8 mouse cellular contexts compared by ENCODE assay signal in the genomic region with DNA sequence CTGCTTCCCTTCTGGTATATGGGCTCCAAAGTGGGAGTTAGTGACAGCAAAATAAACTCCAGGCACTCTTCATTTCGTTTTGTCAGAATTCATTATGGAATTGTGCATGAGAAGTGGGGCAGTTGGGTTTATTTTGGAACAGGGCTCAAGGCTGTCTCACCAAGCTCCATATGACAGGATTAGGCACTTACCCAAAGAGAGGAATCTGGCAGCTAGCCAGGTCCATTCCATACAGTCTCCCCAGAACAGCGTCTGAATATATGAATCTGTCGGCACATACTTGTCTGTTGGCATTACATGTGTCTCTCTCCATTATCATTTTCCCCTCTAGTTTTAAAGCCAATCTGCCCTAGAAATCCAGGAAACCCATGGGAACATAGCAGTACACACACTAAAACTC.
DNase-seq lines count a peak whose midpoint lies in the region; ATAC-seq lines count a peak whose summit lies in the region.
"Had no signal": no experiment of that assay in that cellular context is flagged by ENCODE, and none has a peak within 500 bp of the region (broad histone marks: within the 10 kb centered on the region; RNA-seq: fewer than 3 reads in every experiment).

No protein-coding gene starts in this region.

- no peak for DNase-seq in limb, embryonic 10.5 days (ENCODE audit: low spot score)
- DNase-seq in cerebellum, adult 18-20 months, result peak; percentile 79
- DNase-seq in fibroblast of lung, adult 2 months (ENCODE audit: low read depth), result peak; percentile 52
- DNase-seq in right cerebral cortex, adult 2 months (ENCODE audit: low spot score in 2 of 2), result peak; percentile 47 to 57

- no peaks in the 10 kb centered on the region for H3K9me3 ChIP-seq in limb, embryonic 13.5 days
- no peaks in the 10 kb centered on the region for H3K9me3 ChIP-seq in limb, embryonic 10.5 days (replicated peaks)
- H3K9me3 ChIP-seq in kidney, embryonic 16.5 days (ENCODE audit: low read length), result no peaks in the 10 kb centered on the region
- H3K9me3 ChIP-seq: midbrain, embryonic 10.5 days had no signal

- no peak overlapping the region for H3K9ac ChIP-seq in limb, embryonic 13.5 days
- no peak overlapping the region for H3K9ac ChIP-seq in kidney, embryonic 16.5 days (replicated peaks; ENCODE audit: low read length)

- peaks cover 14% of the 10 kb centered on the region for H3K4me1 ChIP-seq in limb, embryonic 13.5 days
- no peaks in the 10 kb centered on the region for H3K4me1 ChIP-seq in limb, embryonic 10.5 days
- no peaks in the 10 kb centered on the region for H3K4me1 ChIP-seq in kidney, embryonic 16.5 days (ENCODE audit: insufficient read depth, low read length)
- H3K4me1 ChIP-seq: midbrain, embryonic 10.5 days had no signal

- no peaks in the 10 kb centered on the region for H3K27me3 ChIP-seq in limb, embryonic 13.5 days
- no peaks in the 10 kb centered on the region for H3K27me3 ChIP-seq in limb, embryonic 10.5 days (ENCODE audit: low read depth, poor library complexity, severe bottlenecking)
- H3K27me3 ChIP-seq in kidney, embryonic 16.5 days (ENCODE audit: insufficient read depth, low read length), result no peaks in the 10 kb centered on the region

- H3K27ac ChIP-seq in limb, embryonic 13.5 days, result no peak overlapping the region
- no peak overlapping the region for H3K27ac ChIP-seq in limb, embryonic 10.5 days
- no peak overlapping the region for H3K27ac ChIP-seq in kidney, embryonic 16.5 days (ENCODE audit: low read length)
- H3K27ac ChIP-seq: midbrain, embryonic 10.5 days had no signal

- H3K4me3 ChIP-seq in limb, embryonic 13.5 days, result no peak overlapping the region
- H3K4me3 ChIP-seq in limb, embryonic 10.5 days, result no peak overlapping the region
- no peak overlapping the region for H3K4me3 ChIP-seq in kidney, embryonic 16.5 days (ENCODE audit: low read length)
- H3K4me3 ChIP-seq: midbrain, embryonic 10.5 days had no signal

- peak; percentile 67; the same call in 1 of the 2 replicates for ATAC-seq in limb, embryonic 13.5 days (ENCODE audit: low FRiP score, low read depth)
- ATAC-seq in erythroblast, adult 5-6 weeks (replicated peaks; ENCODE audit: low FRiP score, poor library complexity, severe bottlenecking), result no peak
- ATAC-seq in kidney, embryonic 16.5 days (ENCODE audit: low FRiP score, low TSS enrichment), result no peak

- no peak overlapping the region for H3K4me2 ChIP-seq in limb, embryonic 13.5 days (replicated peaks)
- H3K4me2 ChIP-seq in kidney, embryonic 16.5 days (replicated peaks; ENCODE audit: low read depth, low read length), result no peak overlapping the region

- WGBS in limb, embryonic 13.5 days, result 29% methylated on average over 3 of the region's 3 CpGs
- WGBS in limb, embryonic 10.5 days, result 85% methylated on average over 3 of the region's 3 CpGs
- 52% methylated on average over 3 of the region's 3 CpGs for WGBS in kidney, embryonic 16.5 days

- H3K36me3 ChIP-seq in limb, embryonic 13.5 days, result no peaks in the 10 kb centered on the region
- H3K36me3 ChIP-seq in limb, embryonic 10.5 days, result no peaks in the 10 kb centered on the region
- no peaks in the 10 kb centered on the region for H3K36me3 ChIP-seq in kidney, embryonic 16.5 days (ENCODE audit: insufficient read depth, low read length)
- H3K36me3 ChIP-seq: midbrain, embryonic 10.5 days had no signal
